Comparison of ENCODE assay signal across 13 mouse cellular contexts in the genomic region with DNA sequence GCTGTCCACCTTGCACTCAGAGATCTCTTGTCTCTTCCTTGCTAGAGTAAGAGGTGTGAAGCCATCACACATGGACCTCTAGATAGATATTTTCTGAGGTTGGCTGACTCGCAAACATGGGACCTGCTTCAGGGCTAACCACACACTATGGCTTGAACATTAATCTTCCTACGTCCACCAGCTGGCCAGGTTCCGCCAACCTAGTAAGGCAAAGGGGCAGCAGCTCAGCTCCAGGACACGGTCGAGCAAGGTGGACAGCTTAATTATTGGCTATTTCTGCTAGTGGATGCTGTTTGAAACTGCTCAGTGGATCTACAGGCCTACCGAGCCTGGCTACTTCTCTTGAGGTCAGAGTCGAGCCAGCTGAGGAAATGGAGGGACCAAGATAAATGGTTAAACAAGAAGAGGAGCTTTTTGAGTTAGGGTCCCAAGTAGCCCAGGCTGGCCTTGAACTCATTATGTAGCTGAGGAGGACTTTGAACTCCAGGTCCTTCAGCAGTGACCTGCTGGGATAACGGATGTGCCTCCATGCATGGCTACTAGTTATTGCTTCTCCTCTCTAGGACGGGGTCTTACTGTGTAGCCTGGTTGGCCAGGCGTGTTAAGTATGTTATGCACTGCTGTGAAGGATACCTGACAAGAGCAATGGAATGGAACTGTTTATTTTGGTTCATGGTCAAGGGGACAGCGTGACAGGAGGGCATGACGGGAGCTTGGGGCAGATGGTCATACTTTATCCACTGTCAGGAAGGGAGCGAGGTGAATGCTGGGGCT. TPM values are rescaled to one million over a fixed set of nuclear protein-coding genes. Genes with fewer than 3 reads are reported as not detected.
A peak's percentile ranks its signal among the peaks of the same experiment; 100 is the strongest.
DNase-seq lines count a peak whose midpoint lies in the region; ATAC-seq and TF ChIP-seq lines count a peak whose summit lies in the region.
"Had no signal": no experiment of that assay in that cellular context is flagged by ENCODE, and none has a peak within 500 bp of the region (broad histone marks: within the 10 kb centered on the region; RNA-seq: fewer than 3 reads in every experiment).

No protein-coding gene starts in this region.

- TF ChIP-seq POLR2A in MEL (IDR thresholded peaks at IDR 0.05; ENCODE audit: control insufficient read depth in 1 of 2, insufficient read depth in 1 of 2, low read depth in 1 of 2, low read length in 2 of 2, poor library complexity in 1 of 2): no peak
- TF ChIP-seq POLR2A in kidney, adult 2 months (IDR thresholded peaks at IDR 0.05; ENCODE audit: low read depth, low read length): no peak

- no peak overlapping the region for H3K4me3 ChIP-seq in layer of hippocampus, adult 2 months
- no peak overlapping the region for H3K4me3 ChIP-seq in MEL (ENCODE audit: control insufficient read depth in 1 of 2, insufficient read depth in 1 of 2, low read depth in 2 of 2, low read length in 2 of 2)
- H3K4me3 ChIP-seq in kidney, adult 2 months (ENCODE audit: insufficient read depth, low read depth, low read length): no peak overlapping the region
- H3K4me3 ChIP-seq in midbrain, embryonic 16.5 days (ENCODE audit: low read depth, low read length): no peak overlapping the region

- H3K4me2 ChIP-seq in midbrain, embryonic 16.5 days (ENCODE audit: low read length): no peak overlapping the region
- H3K4me2 ChIP-seq: lung, embryonic 14.5 days had no signal

- TF ChIP-seq EP300 in MEL (IDR thresholded peaks at IDR 0.05; ENCODE audit: low read depth in 1 of 2, low read length in 2 of 2): no peak

- H3K36me3 ChIP-seq in MEL (ENCODE audit: control insufficient read depth in 1 of 2, insufficient read depth in 2 of 2, low read length in 2 of 2): peaks cover 0 to 51% of the 10 kb centered on the region in 2 experiments; a peak in 3 of 4 replicates
- no peaks in the 10 kb centered on the region; the same call in 1 of the 2 replicates for H3K36me3 ChIP-seq in kidney, adult 2 months (ENCODE audit: control insufficient read depth, insufficient read depth, low read length)
- peaks cover 10% of the 10 kb centered on the region for H3K36me3 ChIP-seq in midbrain, embryonic 16.5 days (ENCODE audit: control insufficient read depth, insufficient read depth, low read length)

- 41% methylated on average over 13 of the region's 13 CpGs for WGBS in kidney, adult 2 months
- WGBS in midbrain, embryonic 16.5 days: 93% methylated on average over 13 of the region's 13 CpGs

- H3K79me2 ChIP-seq in MEL (ENCODE audit: control insufficient read depth, insufficient read depth, low read length, poor library complexity): 0 out of 2 replicates have a peak, but pooled peaks cover 3% of the 10 kb centered on the region

- peaks cover 25 to 56% of the 10 kb centered on the region in 2 experiments for H3K4me1 ChIP-seq in MEL (ENCODE audit: control insufficient read depth in 1 of 2, insufficient read depth in 2 of 2, low read length in 2 of 2)
- peaks cover 49% of the 10 kb centered on the region for H3K4me1 ChIP-seq in kidney, adult 2 months (ENCODE audit: control insufficient read depth, insufficient read depth, low read length)
- H3K4me1 ChIP-seq in midbrain, embryonic 16.5 days (ENCODE audit: control insufficient read depth, insufficient read depth, low read length): no peaks in the 10 kb centered on the region

- no peak overlapping the region; the same call in 1 of the 2 replicates for H3K9ac ChIP-seq in MEL (ENCODE audit: control insufficient read depth, low read depth, low read length, poor library complexity, severe bottlenecking)
- no peak overlapping the region for H3K9ac ChIP-seq in midbrain, embryonic 16.5 days (ENCODE audit: low read depth, low read length)
- H3K9ac ChIP-seq: lung, embryonic 14.5 days had no signal

- TF ChIP-seq CTCF in layer of hippocampus, adult 2 months (conservative IDR thresholded peaks at IDR 0.05): no peak
- TF ChIP-seq CTCF in MEL (IDR thresholded peaks at IDR 0.05 in 2 of 3, conservative IDR thresholded peaks at IDR 0.05 in 1 of 3; ENCODE audit: control insufficient read depth in 1 of 3, insufficient read depth in 1 of 3, low read depth in 2 of 3, low read length in 3 of 3, poor library complexity in 1 of 3, severe bottlenecking in 1 of 3): no peak
- TF ChIP-seq CTCF in kidney, adult 2 months (conservative IDR thresholded peaks at IDR 0.05; ENCODE audit: insufficient read depth, insufficient read length, low read depth, low read length): no peak

- H3K27me3 ChIP-seq in MEL (ENCODE audit: control insufficient read depth in 1 of 2, insufficient read depth in 2 of 2, low read length in 2 of 2): no peaks in the 10 kb centered on the region
- H3K27me3 ChIP-seq in kidney, adult 2 months (replicated peaks; ENCODE audit: control insufficient read depth, insufficient read depth, low read length): no peaks in the 10 kb centered on the region
- no peaks in the 10 kb centered on the region for H3K27me3 ChIP-seq in midbrain, embryonic 16.5 days (ENCODE audit: control insufficient read depth, insufficient read depth, low read depth, low read length)
- H3K27me3 ChIP-seq: Patski had no signal

- TF ChIP-seq RAD21 in MEL (IDR thresholded peaks at IDR 0.05; ENCODE audit: low read depth, low read length): no peak

- peak overlapping the region; percentile 78 for H3K27ac ChIP-seq in layer of hippocampus, adult 2 months
- H3K27ac ChIP-seq in MEL (ENCODE audit: control insufficient read depth, low read depth, low read length): no peak overlapping the region; the same call in 1 of the 2 replicates
- peak overlapping the region; percentile 77 for H3K27ac ChIP-seq in kidney, adult 2 months (ENCODE audit: insufficient read depth, low read depth, low read length)
- H3K27ac ChIP-seq in midbrain, embryonic 16.5 days (ENCODE audit: low read length): no peak overlapping the region

- ATAC-seq in midbrain, embryonic 16.5 days: no peak
- ATAC-seq: inflammation-experienced regulatory T-cells, adult 6 months; Patski had no signal

- no peaks in the 10 kb centered on the region for H3K9me3 ChIP-seq in MEL (replicated peaks; ENCODE audit: insufficient read depth, low read length)
- no peaks in the 10 kb centered on the region for H3K9me3 ChIP-seq in midbrain, embryonic 16.5 days (replicated peaks; ENCODE audit: control insufficient read depth, low read length, poor library complexity, severe bottlenecking)

- no peak for DNase-seq in layer of hippocampus, adult 2 months (ENCODE audit: low spot score in 2 of 2)
- no peak for DNase-seq in layer of hippocampus, postnatal 36 days
- DNase-seq in MEL (ENCODE audit: low read depth, low spot score): no peak
- peak; percentile 91 for DNase-seq in kidney, adult 2 months
- peak; percentile 75 to 87 for DNase-seq in kidney, postnatal 36 days
- no peak for DNase-seq in cerebellum, postnatal 36 days
- DNase-seq: cerebellum, adult 9-11 months; heart, postnatal 4 days; lung, embryonic 14.5 days; thymus, adult 18-20 months had no signal

TF ChIP-seq in MEL, 35 proteins besides CTCF, POLR2A, EP300 and RAD21:
- no peak for TF ChIP-seq ZKSCAN1 (IDR thresholded peaks at IDR 0.05; ENCODE audit: low read depth, low read length)
- TF ChIP-seq TAL1 (IDR thresholded peaks at IDR 0.05; ENCODE audit: low read length): peak; percentile 14; the same call in 1 of the 2 replicates
TF ChIP-seq in MEL: peak in this region for 1.

RNA-seq across cellular contexts. Expression of a gene that starts 32.5 kb away (rescaled TPM):
- total RNA-seq in layer of hippocampus, adult 2 months (2021): 10 to 100 TPM; 16.9 to 19.8 TPM
- total RNA-seq in layer of hippocampus, postnatal 36 days (2021): 10 to 100 TPM; 12.4 to 16.4 TPM
- total RNA-seq in MEL (2012; rRNA removed): 19.6 and 20.2 TPM in 2 replicates
- 10 to 100 TPM in 1 of 2 experiments, not detected in 1; 38.8 TPM for polyA plus RNA-seq in MEL (2012; ENCODE audit: insufficient read depth in 1 of 2, insufficient read length in 2 of 2, low read depth in 1 of 2, low replicate concordance in 2 of 2, missing spikeins in 1 of 2)
- polyA plus RNA-seq in kidney, adult 2 months (2012; rRNA removed): 91.3 and 96.7 TPM in 2 replicates
- 87.2 and 87.8 TPM in 2 replicates for polyA plus RNA-seq in midbrain, embryonic 16.5 days (2015; fragmentation: Nextera tagmentation; extraction: Ambion mirVana)

RNA-seq across cellular contexts. Expression of a gene that starts 41.9 kb away (rescaled TPM):
- total RNA-seq in layer of hippocampus, adult 2 months (2021): 100 to 1,000 TPM; 103 to 112 TPM
- total RNA-seq in layer of hippocampus, postnatal 36 days (2021): 100 to 1,000 TPM; 104 to 105 TPM
- total RNA-seq in MEL (2012; rRNA removed): 40.3 and 40.4 TPM in 2 replicates
- polyA plus RNA-seq in MEL (2012; ENCODE audit: insufficient read depth in 1 of 2, insufficient read length in 2 of 2, low read depth in 1 of 2, low replicate concordance in 2 of 2, missing spikeins in 1 of 2): 10 to 100 TPM in 1 of 2 experiments, not detected in 1; 64.4 TPM
- polyA plus RNA-seq in kidney, adult 2 months (2012; rRNA removed): 361 and 405 TPM in 2 replicates
- polyA plus RNA-seq in midbrain, embryonic 16.5 days (2015; fragmentation: Nextera tagmentation; extraction: Ambion mirVana): 123 and 127 TPM in 2 replicates

Comparison
In these comparisons a context has a peak if more than half of its experiments do, and no peak if none do; other contexts are left out.
1. DNase-seq: peak in kidney, adult 2 months (single experiment) and kidney, postnatal 36 days (2 of 2); none in layer of hippocampus, adult 2 months (0 of 2), layer of hippocampus, postnatal 36 days (0 of 2), MEL (single experiment) and cerebellum, postnatal 36 days (0 of 2).
2. H3K27ac ChIP-seq: peak in layer of hippocampus, adult 2 months (single experiment) and kidney, adult 2 months (single experiment); none in MEL (single experiment) and midbrain, embryonic 16.5 days (single experiment).